Mouse (Mus musculus) mouse embryonic stem cell (cell line): ENCODE measurements around the gene Hic1.

Source experiments
- in situ Hi-C, 2 experiments: fragments of 300-500 bp; cut with MboI; formaldehyde crosslinking; loops; 1 replicate in 1 of 2; 3 replicates in 1 of 2; pipeline ENCODE4 v1.14.3; 2019 to 2020; ENCODE audit warnings: low sequenced_read_pairs in 2 of 2, low pct_unique_long_range_greater_than_20kb in 1 of 2, mixed read lengths in 1 of 2; ENCODE audit not compliant: unreplicated experiment in 1 of 2

Hic1 gene

GRCm38 (mm10) chr11:75169405-75170080, at the start of gene Hic1:
Gene Hic1 (minus strand): TSS chr11:75169519.
- in situ Hi-C loops = loop anchor here in 1 of 2 experiments (25.0 kb wide), 1 partner anchor 182 kb away; no protein-coding TSS in a partner anchor

GRCm38 (mm10) chr11:75214081-75214950, 45.0 kb upstream of the Hic1 start:
- in situ Hi-C loops = no loop called here

- in situ Hi-C loops = no loop called here
These were observed 44.2 kb upstream of the Hic1 start for GRCm38 (mm10) chr11:75213372-75214080.

- in situ Hi-C loops = no loop called here
These were observed 43.6 kb upstream of the Hic1 start for GRCm38 (mm10) chr11:75212876-75213275.

- in situ Hi-C loops = no loop called here
These were observed 42.8 kb upstream of the Hic1 start for GRCm38 (mm10) chr11:75212031-75212667.

- in situ Hi-C loops = no loop called here
These were observed 41.4 kb upstream of the Hic1 start for GRCm38 (mm10) chr11:75210755-75211154.

GRCm38 (mm10) chr11:75210093-75210492, 40.8 kb upstream of the Hic1 start:
- in situ Hi-C loops = no loop called here

GRCm38 (mm10) chr11:75209363-75209762, 40.0 kb upstream of the Hic1 start:
- in situ Hi-C loops = no loop called here

- in situ Hi-C loops = no loop called here
These were observed 37.0 kb upstream of the Hic1 start for GRCm38 (mm10) chr11:75206347-75206746.

GRCm38 (mm10) chr11:75204472-75204871, 35.2 kb upstream of the Hic1 start:
- in situ Hi-C loops = no loop called here

- in situ Hi-C loops = no loop called here
These were observed 34.6 kb upstream of the Hic1 start for GRCm38 (mm10) chr11:75203926-75204325.

- in situ Hi-C loops = no loop called here
These were observed 32.4 kb upstream of the Hic1 start for GRCm38 (mm10) chr11:75201721-75202120.

- in situ Hi-C loops = no loop called here
These were observed 31.6 kb upstream of the Hic1 start for GRCm38 (mm10) chr11:75200935-75201334.

GRCm38 (mm10) chr11:75199951-75200350, 30.6 kb upstream of the Hic1 start:
- in situ Hi-C loops = loop anchor here in 1 of 2 experiments (25.0 kb wide), 1 partner anchor 212 kb away; the partner anchor contains the start of gene Serpinf1

- in situ Hi-C loops = loop anchor here in 1 of 2 experiments (25.0 kb wide), 1 partner anchor 214 kb away; the partner anchor contains the start of gene Serpinf1
These were observed 29.5 kb upstream of the Hic1 start for GRCm38 (mm10) chr11:75198792-75199191.

- in situ Hi-C loops = loop anchor here in 1 of 2 experiments (25.0 kb wide), 1 partner anchor 214 kb away; the partner anchor contains the start of gene Serpinf1
These were observed 28.6 kb upstream of the Hic1 start for GRCm38 (mm10) chr11:75197956-75198355.

GRCm38 (mm10) chr11:75196131-75196530, 26.8 kb upstream of the Hic1 start:
- in situ Hi-C loops = loop anchor here in 1 of 2 experiments (25.0 kb wide), 1 partner anchor 216 kb away; the partner anchor contains the start of gene Serpinf1

- in situ Hi-C loops = loop anchor here (5.0 to 25.0 kb wide), 2 partner anchors 97 to 217 kb away; partner anchors contain the start of gene Serpinf1 (in 1 of the 2)
These were observed 25.6 kb upstream of the Hic1 start for GRCm38 (mm10) chr11:75194850-75195461.
